19 mouse cellular contexts compared by ENCODE assay signal in the genomic region with DNA sequence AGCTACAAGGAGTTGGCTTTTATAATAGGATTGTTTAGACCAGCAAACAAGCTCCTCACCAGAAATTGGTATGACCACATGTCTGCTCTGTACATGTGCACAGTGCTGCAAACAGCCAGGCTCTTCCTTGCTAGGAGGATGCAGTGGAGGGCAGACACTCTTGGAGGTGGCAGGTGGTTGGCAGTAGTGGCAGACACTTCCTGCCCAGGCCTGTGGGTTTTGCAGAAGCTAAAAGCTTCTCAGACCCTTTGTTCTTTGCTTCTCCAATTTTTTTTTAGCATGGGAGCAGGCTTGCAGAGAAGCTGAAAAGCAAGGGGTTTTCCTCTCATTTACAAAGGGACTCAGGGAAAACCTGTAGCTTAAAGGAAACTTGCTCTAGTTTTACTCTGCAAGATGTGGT. TPM values are rescaled to one million over a fixed set of nuclear protein-coding genes. Genes with fewer than 3 reads are reported as not detected.
DNase-seq lines count a peak whose midpoint lies in the region; ATAC-seq and TF ChIP-seq lines count a peak whose summit lies in the region.
"Had no signal": no experiment of that assay in that cellular context is flagged by ENCODE, and none has a peak within 500 bp of the region (broad histone marks: within the 10 kb centered on the region; RNA-seq: fewer than 3 reads in every experiment).

No protein-coding gene starts in this region.

- H3K9me3 ChIP-seq in megakaryocyte, embryonic 14.5 days: no peaks in the 10 kb centered on the region
- H3K9me3 ChIP-seq: heart, embryonic 15.5 days; hindbrain, embryonic 15.5 days; neural tube, embryonic 15.5 days had no signal

- no peak for ATAC-seq in inflammation-experienced regulatory T-cells, adult 6 months

- peaks cover 25% of the 10 kb centered on the region for H3K4me1 ChIP-seq in bone marrow macrophage, adult 2 months (ENCODE audit: control insufficient read depth, insufficient read depth, low read length)
- H3K4me1 ChIP-seq in megakaryocyte, embryonic 14.5 days: peaks cover 58% of the 10 kb centered on the region
- H3K4me1 ChIP-seq: heart, embryonic 15.5 days; hindbrain, embryonic 15.5 days; neural tube, embryonic 15.5 days had no signal

- H3K36me3 ChIP-seq in megakaryocyte, embryonic 14.5 days (replicated peaks; ENCODE audit: low read length): peaks cover 78% of the 10 kb centered on the region
- H3K36me3 ChIP-seq: heart, embryonic 15.5 days; hindbrain, embryonic 15.5 days; neural tube, embryonic 15.5 days had no signal

- TF ChIP-seq CTCF in bone marrow macrophage, adult 2 months (IDR thresholded peaks at IDR 0.05; ENCODE audit: low read depth, low read length): no peak

- peak overlapping the region; percentile 18; the same call in 1 of the 2 replicates for H3K27ac ChIP-seq in bone marrow macrophage, adult 2 months (ENCODE audit: insufficient read depth, low read depth, low read length)
- H3K27ac ChIP-seq: heart, embryonic 15.5 days; hindbrain, embryonic 15.5 days; liver, embryonic 14.5 days; neural tube, embryonic 15.5 days had no signal

- DNase-seq in layer of hippocampus, adult 9-11 months: peak; percentile 15
- DNase-seq in layer of hippocampus, postnatal 36 days: no peak
- peak; percentile 65 to 76 for DNase-seq in thymus, postnatal 36 days
- DNase-seq in layer of hippocampus, adult 8-10 months (ENCODE audit: low spot score in 2 of 2): no peak
- no peak for DNase-seq in adrenal gland, postnatal 4 days (ENCODE audit: low spot score in 2 of 2)
- DNase-seq: B cell, adult 2 months; cerebellum, adult 8-10 months; heart, adult 11 months; kidney, adult 8-10 months; lung, postnatal 36 days; right cerebral cortex, adult 18-20 months had no signal

- TF ChIP-seq POLR2A in bone marrow macrophage, adult 2 months (IDR thresholded peaks at IDR 0.05; ENCODE audit: borderline replicate concordance, low read depth, low read length): no peak

- H3K4me3 ChIP-seq in bone marrow macrophage, adult 2 months (ENCODE audit: insufficient read depth, low read length): no peak overlapping the region
- H3K4me3 ChIP-seq in megakaryocyte, embryonic 14.5 days (replicated peaks): peak overlapping the region; percentile 30
- H3K4me3 ChIP-seq: erythroblast, embryonic 14.5 days; heart, embryonic 15.5 days; hindbrain, embryonic 15.5 days; neural tube, embryonic 15.5 days had no signal

- H3K27me3 ChIP-seq in megakaryocyte, embryonic 14.5 days (replicated peaks): no peaks in the 10 kb centered on the region
- H3K27me3 ChIP-seq: heart, embryonic 15.5 days; hindbrain, embryonic 15.5 days; neural tube, embryonic 15.5 days had no signal

RNA-seq across cellular contexts. Expression of a gene that starts 50.3 kb away (rescaled TPM):
- total RNA-seq in layer of hippocampus, postnatal 36 days (2021): 1 to 10 TPM; 1.8 to 2.0 TPM
- polyA plus RNA-seq in bone marrow macrophage, adult 2 months (2012; ENCODE audit: insufficient read depth, insufficient read length, missing spikeins): 9.0 and 9.2 TPM in 2 replicates
- 48.8 and 121 TPM in 2 replicates for polyA plus RNA-seq in megakaryocyte, embryonic 14.5 days (2012; ENCODE audit: insufficient read depth, low replicate concordance)
- total RNA-seq in layer of hippocampus, adult 8-10 months (2022): 1 to 10 TPM; 1.7 to 2.6 (median 2.1) TPM
- polyA plus RNA-seq in inflammation-experienced regulatory T-cells, adult 6 months (2017; shearing (Covaris generic)): not detected
- total RNA-seq in adrenal gland, postnatal 4 days (2021): 10 to 100 TPM; 12.6 to 14.9 TPM

Comparison
In these comparisons a context has a peak if more than half of its experiments do, and no peak if none do; other contexts are left out.
1. DNase-seq: peak in layer of hippocampus, adult 9-11 months (single experiment) and thymus, postnatal 36 days (2 of 2); none in layer of hippocampus, postnatal 36 days (0 of 2), layer of hippocampus, adult 8-10 months (0 of 2) and adrenal gland, postnatal 4 days (0 of 2).